Mouse (Mus musculus) fat pad, adult 2 months (tissue): Measurements from ENCODE around the gene Ap1ar.
"Not testable (repeated sequence)": the region's sequence is repeated elsewhere in the genome, so short reads cannot be mapped to it uniquely, and the experiment has no call there.

ENCODE experiments used
- DNase-seq: peaks from one replicate; pipeline ENCODE4 v3.0.0-alpha.2; 2011; ENCODE audit warnings: low read depth, low spot score; ENCODE audit errors: extremely low read depth

Ap1ar gene

DNA sequence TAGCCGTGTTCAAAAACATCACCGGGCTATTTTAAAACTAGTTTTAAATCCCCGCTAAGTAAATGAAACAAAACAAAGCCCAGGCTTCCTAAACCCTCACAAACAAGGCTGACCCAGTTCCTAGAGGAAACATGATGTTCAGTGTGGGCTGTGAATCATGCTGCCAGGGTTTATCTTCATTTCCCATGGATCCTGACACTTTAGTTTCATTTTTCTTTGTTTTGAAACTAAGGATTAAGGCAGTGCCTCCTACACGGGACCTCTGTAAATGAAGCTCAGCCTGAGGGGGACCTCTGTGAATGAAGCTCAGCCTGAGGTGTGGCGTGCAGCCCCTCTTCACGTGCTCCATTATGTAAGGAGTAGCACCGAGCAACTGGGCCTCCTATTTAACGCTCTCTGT is 34.5 kb downstream of the Ap1ar start:
- no peak for DNase-seq

DNA sequence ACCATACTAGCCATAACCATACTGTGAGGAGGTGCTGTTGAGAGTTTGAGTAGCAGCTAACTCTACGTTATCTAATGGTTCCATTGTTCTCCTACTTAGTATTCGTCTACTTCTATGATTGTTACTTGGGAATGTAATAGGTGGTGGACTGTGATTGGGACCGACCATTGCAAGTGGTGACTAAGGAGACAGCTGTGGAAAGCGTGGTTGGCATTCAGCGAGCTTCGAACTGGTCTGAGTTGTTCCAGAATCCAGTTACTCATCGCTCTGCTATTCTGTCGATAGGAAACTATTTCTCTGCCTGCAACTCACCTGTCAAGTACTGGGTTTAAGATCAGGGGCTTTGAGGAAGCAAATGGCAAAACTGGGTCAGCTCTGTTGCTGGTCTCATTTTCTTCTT is 36.2 kb downstream of the Ap1ar start:
- DNase-seq: no peak

GRCm38 (mm10) chr3:127796271-127796670 is 41.1 kb downstream of the Ap1ar start:
- DNase-seq: no peak

DNA sequence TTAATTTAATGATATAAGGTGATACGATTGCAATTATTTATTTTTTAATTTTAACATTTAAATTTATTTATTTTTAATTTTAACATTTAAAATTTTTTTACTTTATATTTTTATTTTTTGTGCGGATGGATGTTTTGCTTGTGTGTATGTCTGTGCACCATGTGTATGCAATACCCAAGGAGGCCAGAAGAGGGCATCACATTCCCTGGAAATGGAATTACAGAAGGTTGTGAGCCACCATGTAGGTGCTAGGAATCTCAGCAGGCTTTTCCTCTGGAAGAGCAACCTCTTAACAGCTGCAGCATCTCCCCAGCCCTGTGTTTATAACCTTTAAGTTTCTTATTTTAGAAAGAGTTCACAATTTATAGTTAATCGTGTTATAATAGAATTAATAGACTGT is 41.6 kb downstream of the Ap1ar start:
- DNase-seq: no peak

GRCm38 (mm10) chr3:127793022-127793421 is 44.3 kb downstream of the Ap1ar start:
- no peak for DNase-seq

DNA sequence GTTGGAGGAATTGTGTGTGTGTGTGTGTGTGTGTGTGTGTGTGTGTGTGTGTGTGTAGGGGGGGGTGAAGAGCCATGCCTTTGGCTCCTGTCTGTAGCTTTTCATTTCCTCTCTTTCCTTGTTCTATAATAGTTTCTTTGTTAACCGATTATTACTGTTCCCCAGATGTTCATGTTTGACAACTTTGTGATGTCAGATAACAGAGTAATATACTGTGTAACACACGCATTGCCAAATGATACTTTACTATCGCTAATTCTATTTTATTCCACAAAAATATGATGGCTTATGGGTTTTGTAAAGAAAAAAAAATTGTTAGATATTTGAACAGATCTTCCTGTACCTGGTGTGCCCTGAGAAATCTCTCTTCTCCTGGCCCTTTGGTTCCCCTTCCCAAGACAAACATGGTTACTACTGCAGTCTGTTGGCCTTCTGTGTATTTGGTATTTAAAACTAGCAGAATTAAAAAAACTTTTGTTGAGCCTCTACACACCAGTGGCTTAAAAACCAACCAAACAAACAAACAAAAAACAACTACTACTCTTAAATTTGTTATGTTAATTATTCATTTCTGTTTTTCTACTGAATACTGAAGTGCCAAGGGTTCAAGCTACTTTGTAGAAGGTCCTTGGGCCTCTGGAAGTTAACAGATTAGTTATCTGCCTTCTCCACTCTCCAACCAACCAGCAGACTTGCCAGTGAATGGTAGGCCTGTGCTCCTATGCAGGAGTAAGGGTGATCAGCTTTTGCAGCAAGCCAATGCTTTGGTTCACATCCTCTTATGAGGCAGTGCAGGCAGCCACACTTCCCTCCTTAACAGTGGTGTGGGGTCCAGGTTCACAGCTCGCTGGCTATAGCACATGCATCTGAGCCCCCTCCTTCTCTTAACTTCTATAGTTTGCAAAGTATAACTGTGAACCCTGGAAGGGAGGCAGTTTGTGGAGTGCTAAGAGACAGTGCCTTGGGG is 45.4 kb downstream of the Ap1ar start:
- no peak for DNase-seq

DNA sequence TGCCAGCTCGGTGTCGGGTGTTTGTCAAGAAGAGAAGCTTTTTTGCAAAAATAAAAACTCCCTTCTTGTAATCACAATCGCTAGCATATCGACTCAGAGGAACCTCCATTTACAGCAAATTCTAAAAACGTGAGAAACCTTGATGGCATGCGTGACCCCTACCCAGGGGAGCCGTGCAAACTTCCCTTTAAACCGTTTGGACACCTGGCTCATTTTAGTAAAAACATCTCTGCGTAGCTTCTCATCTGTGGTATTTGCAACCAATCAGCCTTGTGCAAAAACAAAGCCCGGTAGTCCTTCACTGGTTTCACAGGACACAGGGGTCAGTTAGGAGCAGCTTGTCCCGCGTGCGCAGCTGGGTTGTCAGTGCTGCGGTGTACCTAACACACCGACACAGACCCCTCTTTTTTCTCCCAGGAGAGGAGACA is 46.3 kb downstream of the Ap1ar start:
- no peak for DNase-seq

GRCm38 (mm10) chr3:127790234-127791055 is 46.9 kb downstream of the Ap1ar start:
- DNase-seq: no peak

DNA sequence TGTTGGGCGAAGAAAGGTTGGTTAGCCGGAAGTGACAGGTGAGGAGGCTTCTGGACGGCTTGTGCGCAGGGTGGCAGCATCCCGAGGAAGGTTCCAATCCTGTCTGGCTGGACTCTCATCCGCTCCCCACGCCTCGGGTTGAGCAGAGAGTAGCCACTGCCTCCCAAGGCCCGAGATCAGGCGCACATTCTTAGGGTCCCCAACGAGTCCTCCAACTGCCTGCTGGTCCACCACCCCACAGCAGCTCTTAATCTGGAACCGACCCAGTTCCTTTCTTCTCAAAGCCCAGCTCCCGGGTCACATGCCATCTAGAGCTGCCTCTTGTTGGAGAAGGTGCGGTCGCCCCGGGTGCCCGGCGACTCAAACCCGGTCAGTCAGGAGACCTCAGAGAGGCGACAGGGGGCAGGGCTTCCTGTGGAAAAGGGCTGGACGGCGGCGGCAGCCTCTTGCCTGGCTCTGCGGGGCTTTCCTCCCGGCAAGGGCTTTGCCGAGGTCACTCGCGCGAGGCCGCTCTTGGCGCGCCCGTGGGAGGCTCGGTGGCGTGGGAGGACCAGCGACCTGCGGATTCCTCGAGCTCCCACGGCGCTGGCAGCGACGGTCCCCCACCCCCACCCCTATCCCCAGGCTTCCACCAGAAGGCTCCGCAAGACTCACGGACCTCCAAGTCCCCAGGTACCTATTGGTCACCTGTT is 47.7 kb downstream of the Ap1ar start, which contains the start of gene Tifa:
TSS of gene Tifa (plus strand) at position 306 of the 692 bp plus-strand sequence.
- DNase-seq: no peak

GRCm38 (mm10) chr3:127788919-127789318 is 48.4 kb downstream of the Ap1ar start:
- no peak for DNase-seq

- DNase-seq: no peak
Measured at GRCm38 (mm10) chr3:127788038-127788437, 49.3 kb downstream of the Ap1ar start.

GRCm38 (mm10) chr3:127787032-127787431 is 50.3 kb downstream of the Ap1ar start:
- no peak for DNase-seq

DNA sequence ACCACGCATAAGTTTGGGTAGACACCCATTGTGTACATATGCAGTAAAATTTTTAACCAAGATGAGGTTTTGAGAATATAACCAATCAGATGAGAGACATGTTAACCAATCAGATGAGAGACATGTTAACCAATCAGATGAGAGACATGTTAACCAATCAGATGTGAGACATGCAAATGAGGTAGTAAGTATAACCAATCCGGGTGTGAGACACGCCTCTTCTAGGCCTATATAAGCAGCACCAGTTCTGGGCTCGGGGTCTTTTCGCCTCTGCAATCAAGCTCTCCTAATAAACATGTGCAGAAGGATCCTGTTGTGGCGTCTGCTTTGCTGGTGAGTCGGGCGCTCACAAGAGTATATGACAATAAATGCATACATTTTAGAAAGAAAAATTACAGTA is 53.6 kb downstream of the Ap1ar start:
- DNase-seq: not testable (repeated sequence)

GRCm38 (mm10) chr3:127782921-127783320 is 54.4 kb downstream of the Ap1ar start:
- DNase-seq: no peak

DNA sequence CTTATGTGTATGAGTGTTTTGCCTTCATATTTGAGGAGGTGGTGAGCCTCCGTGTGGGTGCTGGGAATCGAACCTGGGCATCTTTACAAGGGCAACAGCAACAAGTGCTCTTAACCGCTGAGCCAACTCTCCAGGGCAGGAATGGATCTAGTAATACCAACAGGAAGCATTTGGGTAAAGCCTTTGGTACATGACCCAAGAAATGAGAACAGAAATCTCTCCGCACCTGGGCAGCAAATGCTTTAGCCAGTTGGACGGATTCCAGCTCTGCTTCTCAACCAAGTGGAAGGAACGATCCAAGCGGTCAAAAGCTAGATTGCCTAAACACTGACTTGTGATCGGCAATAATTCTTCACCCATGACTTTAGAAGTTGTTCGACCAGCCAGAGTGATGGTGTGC is 56.4 kb downstream of the Ap1ar start:
- DNase-seq: peak; percentile 95

GRCm38 (mm10) chr3:127780021-127780644 is 57.2 kb downstream of the Ap1ar start, which contains the start of gene Alpk1:
Gene Alpk1, minus strand, starts transcription at chr3:127780527.
- no peak for DNase-seq

GRCm38 (mm10) chr3:127769146-127769545 is 68.2 kb downstream of the Ap1ar start:
- DNase-seq: no peak

- DNase-seq: no peak
Measured at GRCm38 (mm10) chr3:127765971-127766370, 71.4 kb downstream of the Ap1ar start.

- DNase-seq: no peak
Measured at GRCm38 (mm10) chr3:127764541-127764940, 72.8 kb downstream of the Ap1ar start.

DNA sequence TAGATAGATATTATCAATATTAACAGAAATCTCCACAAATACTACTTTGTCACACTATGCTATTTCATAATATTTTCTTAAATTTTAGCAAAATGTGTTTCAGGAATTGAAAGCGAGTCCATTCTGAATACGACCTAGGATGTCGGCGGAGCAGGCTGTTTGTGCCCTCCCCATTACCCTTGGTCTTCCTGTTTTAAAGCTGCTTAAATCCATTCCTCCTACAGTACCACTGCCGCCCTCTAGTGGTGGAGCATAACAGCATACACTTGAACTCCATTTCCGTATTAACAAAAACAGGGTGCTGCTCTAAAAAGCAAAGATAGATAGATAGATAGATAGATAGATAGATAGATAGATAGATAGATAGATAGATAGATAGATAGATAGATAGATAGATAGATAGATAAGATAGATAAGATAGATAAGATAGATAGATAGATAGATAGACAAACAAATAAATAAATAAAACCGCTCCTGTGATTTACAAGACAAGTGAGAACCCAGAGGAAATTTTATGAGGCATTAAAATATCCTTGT is 74.2 kb downstream of the Ap1ar start:
- DNase-seq: no peak
